Mouse (Mus musculus) cortical plate, adult 2 months (tissue): ENCODE measurements around the gene Nms. TPM values are rescaled to one million over a fixed set of nuclear protein-coding genes. Genes with fewer than 3 reads are reported as not detected.

ENCODE experiments used
- H3K27ac ChIP-seq: fragments of 200-500 bp; 2 replicates; pipeline ENCODE4 v1.5.1; 2012; ENCODE audit warnings: low read length, control low read depth, inconsistent platforms; ENCODE audit not compliant: insufficient read depth
- H3K4me1 ChIP-seq: fragments of 200-500 bp; 2 replicates; pipeline ENCODE4 v1.6.1; 2011; ENCODE audit warnings: low read length; ENCODE audit not compliant: control insufficient read depth, insufficient read depth
- H3K4me3 ChIP-seq: fragments of 200-500 bp; 2 replicates; pipeline ENCODE4 v1.5.1; 2011; ENCODE audit warnings: mild to moderate bottlenecking, low read length, control low read depth; ENCODE audit not compliant: insufficient read depth
- CTCF ChIP-seq: fragments of 200-500 bp; IDR thresholded peaks from 2 replicates; pipeline ENCODE4 v1.5.1; 2011; ENCODE audit warnings: mild to moderate bottlenecking, control low read depth, low read length; ENCODE audit not compliant: insufficient read depth; ENCODE audit errors: extremely low read depth
- POLR2A ChIP-seq: fragments of 200-500 bp; IDR thresholded peaks from 2 replicates; pipeline ENCODE4 v1.6.1; 2011; ENCODE audit warnings: mild to moderate bottlenecking, low read length, control low read depth; ENCODE audit not compliant: insufficient read depth; ENCODE audit errors: extremely low read depth
- polyA plus RNA-seq: library from polyadenylated mRNA; depleted of rRNA; stranded (reverse); fragments of >200 nt; gene quantifications from 2 replicates; pipeline ENCODE4 v1.2.3, GENCODE M21; 2012; rRNA removed

The Nms gene
- not detected in 2 replicates for polyA plus RNA-seq

DNA sequence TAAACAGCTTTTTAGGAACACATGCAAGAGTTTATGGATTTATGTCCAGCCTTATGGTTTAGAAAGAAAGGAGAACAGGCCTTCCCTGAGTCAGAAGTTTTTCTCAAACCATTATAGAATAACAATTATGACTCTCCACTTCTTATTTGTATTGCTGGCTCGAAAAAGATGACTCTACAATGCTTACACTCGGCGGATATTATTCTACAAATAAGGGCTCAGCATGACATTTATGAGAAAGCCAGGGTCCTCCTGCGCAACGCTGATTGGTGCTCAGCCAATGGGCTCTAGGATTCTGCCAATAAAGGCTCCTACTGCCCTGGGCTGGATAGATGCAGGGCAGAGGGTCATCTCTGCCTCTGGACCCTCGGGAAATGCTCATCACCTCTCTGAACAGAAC, at the start of gene Nms:
Nms (plus strand) TSS at position 301 of the 400 bp plus-strand sequence.
- TF ChIP-seq POLR2A (no peak), CTCF (no peak)
- H3K4me1 ChIP-seq = no peaks in the 10 kb centered on the region
- H3K4me3 ChIP-seq = no peak within 1 kb of the TSS
- H3K27ac ChIP-seq = no peak within 1 kb of the TSS

GRCm38 (mm10) chr1:38891444-38891843, 47.5 kb upstream of the Nms start:
- H3K27ac ChIP-seq = no peak overlapping the region
- peaks cover 5% of the 10 kb centered on the region for H3K4me1 ChIP-seq
- no peak overlapping the region for H3K4me3 ChIP-seq
- TF ChIP-seq POLR2A = no peak

- Histone ChIP-seq H3K27ac (no peak overlapping the region), H3K4me1 (peaks cover 5% of the 10 kb centered on the region), H3K4me3 (no peak overlapping the region)
- TF ChIP-seq POLR2A = no peak
- no peak for TF ChIP-seq CTCF
Observed at GRCm38 (mm10) chr1:38893081-38893480, 45.9 kb upstream of the Nms start.

GRCm38 (mm10) chr1:38897431-38898248, 41.3 kb upstream of the Nms start, which contains the start of gene Chst10:
TSS of gene Chst10 (minus strand) at chr1:38898161.
- peaks cover 5% of the 10 kb centered on the region for H3K4me1 ChIP-seq
- peak within 1 kb of the TSS; percentile 85 for H3K4me3 ChIP-seq
- TF ChIP-seq CTCF (no peak), POLR2A (peak; percentile 33; the same call in 1 of the 2 replicates)
- peak within 1 kb of the TSS; percentile 68 for H3K27ac ChIP-seq

DNA sequence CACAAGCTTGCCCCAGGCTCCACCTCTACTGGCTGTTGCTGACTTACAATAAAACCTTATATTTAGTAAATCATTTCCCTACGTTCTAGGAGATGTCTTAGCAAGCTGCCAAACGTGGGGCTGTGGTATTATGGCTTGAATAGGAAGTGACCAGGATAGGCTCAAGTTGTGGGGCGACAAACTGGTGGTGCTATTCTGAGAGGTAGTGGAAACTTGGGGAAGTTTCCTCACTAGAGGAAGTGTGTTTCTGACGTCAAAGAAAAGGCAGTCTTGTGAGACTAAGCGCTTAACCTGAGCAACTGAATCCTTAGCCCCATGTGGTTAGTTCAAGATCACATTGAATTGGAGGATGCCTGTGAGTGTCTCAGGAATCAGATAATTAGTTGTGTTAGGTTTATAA, 36.4 kb upstream of the Nms start:
- H3K4me3 ChIP-seq = no peak overlapping the region
- no peak overlapping the region for H3K27ac ChIP-seq
- no peaks in the 10 kb centered on the region for H3K4me1 ChIP-seq
- TF ChIP-seq CTCF = no peak
- TF ChIP-seq POLR2A = no peak

DNA sequence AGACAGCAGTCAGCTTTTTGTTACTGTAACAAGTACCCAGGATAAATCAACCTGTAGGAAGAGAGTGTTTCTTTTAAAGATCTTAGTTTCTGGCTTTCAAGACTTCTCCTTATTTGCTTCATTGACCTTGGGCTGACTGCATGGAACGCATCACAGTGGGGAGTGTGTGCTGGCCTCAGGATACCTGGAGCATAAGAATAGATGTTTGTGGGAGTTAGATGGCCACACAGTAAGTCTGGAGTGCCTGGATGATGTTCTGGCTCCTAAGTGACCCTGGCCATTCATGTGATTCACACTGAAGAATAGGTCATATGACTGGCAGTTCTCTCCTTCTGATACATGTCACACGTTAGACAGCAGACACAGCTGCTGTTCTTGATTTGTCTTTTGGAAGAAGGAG, 35.0 kb upstream of the Nms start:
- no peak for TF ChIP-seq POLR2A
- no peak for TF ChIP-seq CTCF
- H3K4me3 ChIP-seq = no peak overlapping the region
- H3K4me1 ChIP-seq = no peaks in the 10 kb centered on the region
- no peak overlapping the region for H3K27ac ChIP-seq

GRCm38 (mm10) chr1:38928996-38929395, 10.0 kb upstream of the Nms start:
- no peak for TF ChIP-seq CTCF
- no peak for TF ChIP-seq POLR2A
- no peak overlapping the region for H3K4me3 ChIP-seq
- no peak overlapping the region for H3K27ac ChIP-seq
- H3K4me1 ChIP-seq = no peaks in the 10 kb centered on the region

DNA sequence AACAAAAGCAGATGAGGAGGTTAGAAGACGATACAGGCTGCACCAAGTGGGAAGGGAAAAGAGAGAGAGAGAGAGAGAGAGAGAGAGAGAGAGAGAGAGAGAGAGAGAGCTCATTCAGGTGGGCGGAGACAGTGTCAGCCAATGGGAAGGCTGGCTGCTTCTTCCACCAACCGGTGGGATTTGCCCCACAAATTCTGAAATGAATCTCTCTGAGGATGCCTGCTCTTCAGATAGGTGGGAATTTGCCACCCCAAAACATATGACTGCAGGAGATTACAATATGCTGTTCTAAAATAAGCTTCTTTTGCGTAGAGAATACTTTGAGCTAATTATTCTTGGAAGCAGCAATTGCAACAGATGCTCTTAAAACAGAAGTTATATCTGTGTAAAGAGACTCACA, 9.5 kb upstream of the Nms start:
- H3K4me3 ChIP-seq = no peak overlapping the region
- H3K27ac ChIP-seq = no peak overlapping the region
- no peaks in the 10 kb centered on the region for H3K4me1 ChIP-seq
- no peak for TF ChIP-seq CTCF
- no peak for TF ChIP-seq POLR2A

- no peaks in the 10 kb centered on the region for H3K4me1 ChIP-seq
- no peak overlapping the region for H3K4me3 ChIP-seq
- H3K27ac ChIP-seq = no peak overlapping the region
- no peak for TF ChIP-seq CTCF
- TF ChIP-seq POLR2A = no peak
Observed at GRCm38 (mm10) chr1:38930767-38931166, 8.2 kb upstream of the Nms start.

DNA sequence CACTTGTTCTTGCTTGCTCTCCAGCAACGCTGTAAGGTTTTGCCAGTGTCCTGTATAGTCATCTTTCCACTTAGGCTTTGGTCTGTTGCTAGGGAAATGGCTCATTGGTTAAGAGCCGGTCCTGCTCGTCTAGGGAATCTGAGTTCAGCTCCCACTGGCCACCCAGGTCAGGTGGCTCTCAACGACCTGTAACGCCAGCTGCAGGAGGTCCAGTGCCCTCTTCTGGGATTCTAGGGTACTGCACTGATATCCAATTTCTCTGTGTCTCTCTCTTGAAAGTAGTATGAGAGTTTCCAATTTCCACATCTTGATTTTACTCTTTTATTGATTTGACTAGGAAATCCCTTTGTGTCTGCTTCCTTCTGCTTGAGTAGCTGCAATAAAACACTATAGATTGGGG, 4.3 kb upstream of the Nms start:
- TF ChIP-seq POLR2A = no peak
- peak; percentile 35 for TF ChIP-seq CTCF
- H3K4me1 ChIP-seq = no peaks in the 10 kb centered on the region
- no peak overlapping the region for H3K4me3 ChIP-seq
- H3K27ac ChIP-seq = no peak overlapping the region
